Mouse (Mus musculus) midbrain, embryonic 10.5 days (tissue): Measurements from ENCODE around the gene Cars2. TPM values are rescaled to one million over a fixed set of nuclear protein-coding genes. Genes with fewer than 3 reads are reported as not detected.

Experiments
- DNase-seq: peaks from one replicate; pipeline ENCODE4 v3.0.0-alpha.2; 2017; ENCODE audit warnings: low spot score
- H3K27ac ChIP-seq: fragments of 300-500 bp; sonication (generic); replicated peaks from 2 replicates; pipeline ENCODE4 v1.5.1; 2016; ENCODE audit warnings: mild to moderate bottlenecking
- H3K27me3 ChIP-seq: fragments of 300-500 bp; sonication (generic); 2 replicates; pipeline ENCODE4 v1.6.1; 2016; ENCODE audit warnings: low read depth, mild to moderate bottlenecking; ENCODE audit not compliant: poor library complexity, severe bottlenecking
- H3K36me3 ChIP-seq: fragments of 300-500 bp; sonication (generic); 2 replicates; pipeline ENCODE4 v1.6.1; 2016; ENCODE audit warnings: mild to moderate bottlenecking, moderate library complexity
- H3K4me1 ChIP-seq: fragments of 300-500 bp; sonication (generic); 2 replicates; pipeline ENCODE4 v1.6.1; 2016
- H3K4me3 ChIP-seq: fragments of 300-500 bp; sonication (generic); 2 replicates; pipeline ENCODE4 v1.5.1; 2016; ENCODE audit warnings: mild to moderate bottlenecking, moderate library complexity
- H3K9me3 ChIP-seq: fragments of 300-500 bp; sonication (generic); replicated peaks from 2 replicates; pipeline ENCODE4 v1.6.1; 2016; ENCODE audit warnings: mild to moderate bottlenecking
- WGBS: fragments of 180-500 bp; shearing (Covaris S2); methylation state at CpG from one replicate; pipeline ENCODE4 v1.1.7; 2016; 5-methylcytosine and 5-hydroxymethylcytosine counted together
- polyA plus RNA-seq: library from polyadenylated mRNA; unstranded; fragments of >200 nt; fragmentation: Nextera tagmentation; extraction: Ambion mirVana; gene quantifications from 2 replicates; pipeline ENCODE4 v1.2.1, GENCODE M21; 2016

Gene Cars2
- polyA plus RNA-seq, 1 experiment from 2014 or later = 19.9 TPM

DNA sequence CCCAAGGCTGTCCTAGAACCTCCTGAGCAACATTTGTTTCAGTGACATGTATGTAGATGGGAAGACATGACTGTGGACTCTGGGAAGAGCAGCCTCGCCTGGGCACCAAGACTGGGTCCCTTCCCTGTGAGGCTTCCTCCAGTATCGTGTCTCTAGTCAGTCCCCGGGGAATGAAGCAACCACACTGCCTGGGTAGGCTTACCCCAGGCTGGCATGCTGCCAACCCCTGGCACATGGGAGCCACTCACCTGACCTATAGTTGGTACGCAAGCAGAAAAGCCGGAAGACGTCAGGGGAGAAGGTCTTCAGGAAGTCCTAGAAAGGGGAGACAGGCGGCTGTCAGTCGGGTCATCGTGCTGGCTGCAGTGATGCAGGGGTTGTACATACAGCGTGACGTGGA is 31.9 kb downstream of the Cars2 start:
- DNase-seq = no peak
- peaks cover 63% of the 10 kb centered on the region for H3K36me3 ChIP-seq
- H3K4me1 ChIP-seq = peaks cover 5% of the 10 kb centered on the region; the same call in 1 of the 2 replicates
- no peaks in the 10 kb centered on the region for H3K27me3 ChIP-seq
- no peak overlapping the region for H3K4me3 ChIP-seq
- WGBS = 95% methylated on average over 11 of the region's 11 CpGs
- no peaks in the 10 kb centered on the region for H3K9me3 ChIP-seq
- H3K27ac ChIP-seq = no peak overlapping the region

DNA sequence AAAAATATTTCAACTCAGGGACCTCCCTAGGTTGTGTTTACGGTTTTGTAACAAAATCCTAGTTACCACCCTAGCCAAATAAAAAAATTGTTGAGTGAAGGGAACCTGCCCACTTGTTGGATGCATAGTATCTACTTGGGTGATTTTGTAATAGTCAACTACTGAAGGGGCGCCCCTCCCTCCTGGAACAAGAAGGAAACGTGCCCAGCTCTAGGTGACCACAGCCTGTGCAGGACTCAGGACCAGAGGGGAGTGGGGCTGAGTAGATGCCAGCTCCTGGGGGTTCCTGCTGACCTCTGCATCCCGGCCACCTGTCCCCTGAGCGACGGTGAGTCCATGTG is 32.6 kb downstream of the Cars2 start:
- WGBS = 89% methylated on average over 6 of the region's 6 CpGs
- H3K4me3 ChIP-seq = no peak overlapping the region

DNA sequence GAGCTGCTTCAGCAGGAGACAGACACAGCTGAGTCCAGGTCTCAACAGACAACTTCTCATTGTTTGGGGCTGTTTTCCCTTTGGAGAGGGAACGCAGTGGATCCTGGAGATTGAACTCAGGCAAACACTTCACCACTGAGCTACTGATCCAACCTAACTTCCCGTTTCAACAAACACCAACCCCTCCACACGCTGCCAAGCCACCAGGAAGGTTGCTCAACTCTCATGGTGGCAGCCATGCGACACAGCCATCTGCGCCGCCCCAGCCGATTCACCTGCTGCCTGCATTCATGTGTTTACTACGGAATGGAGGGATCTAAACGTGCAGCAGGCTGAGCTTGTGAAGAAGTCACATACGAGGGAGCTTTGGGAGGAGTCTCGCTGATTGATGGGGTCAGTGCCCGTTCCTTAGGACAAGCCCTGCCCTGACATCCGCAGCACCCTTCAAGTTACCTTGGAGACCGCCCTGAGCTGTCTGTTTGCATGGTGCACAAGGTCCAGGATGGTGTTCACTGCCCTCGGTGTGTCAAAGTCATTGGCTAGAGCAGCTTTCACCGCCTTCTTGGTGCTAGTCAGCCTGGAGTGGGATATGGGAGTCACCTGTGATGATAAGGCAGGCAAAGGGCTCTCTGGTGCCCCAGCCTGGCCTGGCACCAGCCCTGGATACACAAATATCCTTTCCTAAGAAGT is 33.1 kb downstream of the Cars2 start:
- peaks cover 74% of the 10 kb centered on the region for H3K36me3 ChIP-seq
- peaks cover 5% of the 10 kb centered on the region; the same call in 1 of the 2 replicates for H3K4me1 ChIP-seq
- 88% methylated on average over 16 of the region's 16 CpGs for WGBS
- no peak for DNase-seq
- H3K4me3 ChIP-seq = no peak overlapping the region
- no peaks in the 10 kb centered on the region for H3K27me3 ChIP-seq
- H3K27ac ChIP-seq = no peak overlapping the region
- no peaks in the 10 kb centered on the region for H3K9me3 ChIP-seq

More for the DNA sequence above, 32.6 kb downstream of the Cars2 start:
- peaks cover 69% of the 10 kb centered on the region for H3K36me3 ChIP-seq
- no peak for DNase-seq
- no peaks in the 10 kb centered on the region for H3K27me3 ChIP-seq
- no peak overlapping the region for H3K27ac ChIP-seq
- H3K4me1 ChIP-seq = peaks cover 5% of the 10 kb centered on the region; the same call in 1 of the 2 replicates
- no peaks in the 10 kb centered on the region for H3K9me3 ChIP-seq

DNA sequence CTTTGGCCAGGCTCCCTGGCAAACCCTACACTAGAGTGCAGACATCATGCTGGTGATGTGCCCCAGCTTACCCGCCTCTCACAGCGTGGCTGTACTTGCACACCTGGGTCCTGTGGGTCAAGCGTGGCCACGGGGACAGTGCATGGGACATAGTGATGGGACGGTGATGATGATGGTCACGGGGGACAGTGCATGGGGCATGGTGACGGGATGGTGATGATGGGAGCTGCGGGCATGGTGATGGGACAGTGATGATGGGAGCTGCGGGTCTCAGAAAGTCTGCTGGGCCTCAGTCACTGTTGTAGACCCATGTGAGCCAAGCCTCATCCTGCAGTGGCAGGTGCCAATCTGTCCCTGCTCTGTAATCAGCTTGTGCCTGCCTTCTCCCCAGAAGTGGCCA is 34.3 kb downstream of the Cars2 start:
- no peak for DNase-seq
- 91% methylated on average over 9 of the region's 9 CpGs for WGBS
- H3K27me3 ChIP-seq = no peaks in the 10 kb centered on the region
- H3K4me1 ChIP-seq = no peaks in the 10 kb centered on the region
- no peak overlapping the region for H3K4me3 ChIP-seq
- no peak overlapping the region for H3K27ac ChIP-seq
- no peaks in the 10 kb centered on the region for H3K9me3 ChIP-seq
- peaks cover 79% of the 10 kb centered on the region for H3K36me3 ChIP-seq

DNA sequence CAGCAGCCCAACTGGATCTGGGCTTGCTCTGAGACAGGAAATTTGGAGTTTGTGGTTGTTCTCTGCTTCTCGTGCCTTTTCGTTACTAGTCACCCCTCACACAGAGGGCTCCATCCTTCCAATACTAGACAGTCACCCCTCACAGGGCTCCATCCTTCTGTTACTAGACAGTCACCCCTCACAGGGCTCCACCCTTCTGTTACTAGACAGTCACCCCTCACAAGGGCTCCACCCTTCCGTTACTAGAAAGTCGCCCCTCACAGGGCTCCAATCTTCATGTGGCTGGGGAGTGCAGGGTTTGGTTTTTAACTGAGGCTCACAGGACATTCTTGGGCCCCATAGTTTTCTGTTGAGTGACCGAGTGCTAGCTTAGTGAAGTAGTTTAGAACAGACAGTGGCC is 37.3 kb downstream of the Cars2 start:
- H3K4me3 ChIP-seq = no peak overlapping the region
- no peak for DNase-seq
- no peaks in the 10 kb centered on the region for H3K9me3 ChIP-seq
- no peaks in the 10 kb centered on the region for H3K4me1 ChIP-seq
- WGBS = 94% methylated on average over 5 of the region's 5 CpGs
- H3K27me3 ChIP-seq = no peaks in the 10 kb centered on the region
- H3K36me3 ChIP-seq = peaks cover 98% of the 10 kb centered on the region
- H3K27ac ChIP-seq = no peak overlapping the region

DNA sequence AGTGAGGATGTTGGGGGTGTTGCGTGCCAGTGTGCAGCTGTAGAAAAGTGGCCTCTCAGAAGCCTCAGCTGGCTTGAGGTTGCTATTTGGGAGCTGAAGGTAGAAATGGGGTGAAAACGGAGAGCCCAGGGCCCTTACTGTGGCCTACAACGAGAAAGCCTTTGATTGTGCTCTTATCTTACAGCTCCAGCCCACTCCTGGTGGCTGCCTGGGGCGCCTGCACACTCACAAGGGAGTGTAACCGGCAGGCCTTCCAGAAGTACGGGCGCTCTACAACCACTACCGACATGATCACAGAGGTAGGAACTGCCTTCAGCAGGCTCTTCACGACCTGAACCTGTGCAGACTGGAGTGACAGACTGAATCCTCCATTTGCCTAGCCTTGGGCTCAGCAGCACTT is 37.9 kb downstream of the Cars2 start:
- H3K9me3 ChIP-seq = no peaks in the 10 kb centered on the region
- WGBS = 89% methylated on average over 9 of the region's 9 CpGs
- H3K27me3 ChIP-seq = no peaks in the 10 kb centered on the region
- no peaks in the 10 kb centered on the region for H3K4me1 ChIP-seq
- no peak for DNase-seq
- peaks cover 99% of the 10 kb centered on the region for H3K36me3 ChIP-seq
- H3K4me3 ChIP-seq = no peak overlapping the region
- no peak overlapping the region for H3K27ac ChIP-seq

DNA sequence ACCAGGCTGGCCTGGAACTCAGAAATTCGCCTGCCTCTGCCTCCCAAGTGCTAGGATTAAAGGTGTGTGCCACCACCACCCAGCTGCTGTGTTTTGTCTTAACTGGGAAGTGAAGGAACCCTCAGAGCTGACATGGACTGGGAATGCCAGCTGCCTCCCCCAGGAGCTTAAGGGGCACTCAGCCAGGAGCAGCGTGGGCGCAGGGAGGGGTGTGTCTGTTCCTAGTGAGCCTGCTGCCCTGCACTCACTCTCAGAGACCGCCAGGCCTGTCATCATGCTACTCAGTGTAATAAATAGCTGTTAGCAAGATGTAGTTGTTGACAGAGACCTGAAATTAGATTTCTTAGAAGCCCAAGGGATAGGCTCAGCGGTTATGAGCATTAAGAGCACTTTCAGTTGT is 39.6 kb downstream of the Cars2 start:
- Histone ChIP-seq H3K27me3 (no peaks in the 10 kb centered on the region), H3K4me3 (no peak overlapping the region), H3K9me3 (no peaks in the 10 kb centered on the region), H3K36me3 (peaks cover 99% of the 10 kb centered on the region), H3K27ac (no peak overlapping the region), H3K4me1 (no peaks in the 10 kb centered on the region)
- no peak for DNase-seq
- 90% methylated on average over 5 of the region's 5 CpGs for WGBS

DNA sequence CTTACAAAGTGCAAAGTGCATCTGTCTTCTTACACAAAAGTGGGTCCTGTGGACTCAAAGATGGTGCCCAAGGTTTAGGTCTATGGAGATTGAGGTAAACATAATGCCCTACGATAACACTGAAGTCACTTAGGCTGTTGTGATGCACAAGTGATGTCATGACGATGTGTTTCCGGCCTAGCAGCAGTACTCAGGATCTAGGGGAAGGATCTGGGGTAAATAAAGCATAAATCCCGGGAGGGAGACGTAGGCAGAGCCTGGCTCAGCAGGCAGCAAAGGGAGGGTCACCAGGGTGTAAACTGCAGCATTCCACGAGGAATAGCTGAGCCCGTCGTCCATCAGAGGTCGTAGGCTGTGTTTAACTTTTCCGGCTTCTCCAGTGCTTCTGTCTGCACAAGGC is 41.7 kb downstream of the Cars2 start:
- H3K9me3 ChIP-seq = no peaks in the 10 kb centered on the region
- DNase-seq = no peak
- H3K4me1 ChIP-seq = no peaks in the 10 kb centered on the region
- no peaks in the 10 kb centered on the region for H3K27me3 ChIP-seq
- H3K4me3 ChIP-seq = no peak overlapping the region
- H3K36me3 ChIP-seq = peaks cover 99% of the 10 kb centered on the region
- WGBS = 82% methylated on average over 10 of the region's 10 CpGs
- no peak overlapping the region for H3K27ac ChIP-seq

DNA sequence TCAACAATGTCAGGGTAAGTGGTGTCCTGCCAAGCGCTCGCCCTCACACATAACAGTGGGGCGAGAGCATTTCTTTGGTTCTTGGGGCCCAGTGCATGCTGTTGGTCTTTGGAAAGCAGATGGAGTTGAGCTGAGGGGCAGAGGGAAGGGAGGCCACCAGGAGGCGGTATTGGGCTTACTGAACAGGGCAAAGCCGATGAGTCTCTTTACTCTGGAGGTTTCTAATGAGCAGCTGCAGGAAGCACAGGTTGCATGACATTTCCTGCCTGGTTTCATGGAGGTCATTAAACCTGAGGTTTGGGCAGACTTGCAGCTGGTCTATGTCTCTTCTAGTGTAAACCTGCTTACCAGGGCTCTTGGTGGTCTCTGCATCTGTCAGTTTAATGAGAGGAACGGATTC is 43.8 kb downstream of the Cars2 start:
- no peaks in the 10 kb centered on the region for H3K9me3 ChIP-seq
- H3K36me3 ChIP-seq = peaks cover 99% of the 10 kb centered on the region
- peak; percentile 41 for DNase-seq
- no peaks in the 10 kb centered on the region for H3K27me3 ChIP-seq
- no peak overlapping the region for H3K4me3 ChIP-seq
- no peaks in the 10 kb centered on the region for H3K4me1 ChIP-seq
- 78% methylated on average over 6 of the region's 6 CpGs for WGBS
- H3K27ac ChIP-seq = no peak overlapping the region

DNA sequence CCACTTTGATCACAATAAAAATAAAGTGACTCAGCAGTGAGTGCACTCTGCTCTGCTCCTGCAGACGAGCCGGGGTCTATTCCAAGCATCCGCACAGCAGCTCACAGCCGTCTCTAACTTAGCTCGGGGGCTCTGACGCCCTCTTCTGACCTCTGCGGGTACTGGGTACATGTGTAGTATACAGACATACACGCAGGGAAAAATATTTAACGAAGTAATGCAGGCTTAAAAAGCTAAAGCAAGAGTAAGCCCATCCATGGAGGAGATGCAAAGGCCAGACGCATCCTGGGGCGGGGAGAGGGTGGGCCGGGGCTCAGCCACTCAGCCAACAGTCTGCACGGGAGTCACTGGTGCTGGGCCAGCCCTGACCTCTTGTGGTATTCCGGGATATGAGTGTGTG is 44.5 kb downstream of the Cars2 start:
- Histone ChIP-seq H3K4me3 (no peak overlapping the region), H3K36me3 (peaks cover 98% of the 10 kb centered on the region), H3K4me1 (no peaks in the 10 kb centered on the region), H3K9me3 (no peaks in the 10 kb centered on the region), H3K27ac (no peak overlapping the region), H3K27me3 (no peaks in the 10 kb centered on the region)
- DNase-seq = no peak
- 87% methylated on average over 14 of the region's 14 CpGs for WGBS

DNA sequence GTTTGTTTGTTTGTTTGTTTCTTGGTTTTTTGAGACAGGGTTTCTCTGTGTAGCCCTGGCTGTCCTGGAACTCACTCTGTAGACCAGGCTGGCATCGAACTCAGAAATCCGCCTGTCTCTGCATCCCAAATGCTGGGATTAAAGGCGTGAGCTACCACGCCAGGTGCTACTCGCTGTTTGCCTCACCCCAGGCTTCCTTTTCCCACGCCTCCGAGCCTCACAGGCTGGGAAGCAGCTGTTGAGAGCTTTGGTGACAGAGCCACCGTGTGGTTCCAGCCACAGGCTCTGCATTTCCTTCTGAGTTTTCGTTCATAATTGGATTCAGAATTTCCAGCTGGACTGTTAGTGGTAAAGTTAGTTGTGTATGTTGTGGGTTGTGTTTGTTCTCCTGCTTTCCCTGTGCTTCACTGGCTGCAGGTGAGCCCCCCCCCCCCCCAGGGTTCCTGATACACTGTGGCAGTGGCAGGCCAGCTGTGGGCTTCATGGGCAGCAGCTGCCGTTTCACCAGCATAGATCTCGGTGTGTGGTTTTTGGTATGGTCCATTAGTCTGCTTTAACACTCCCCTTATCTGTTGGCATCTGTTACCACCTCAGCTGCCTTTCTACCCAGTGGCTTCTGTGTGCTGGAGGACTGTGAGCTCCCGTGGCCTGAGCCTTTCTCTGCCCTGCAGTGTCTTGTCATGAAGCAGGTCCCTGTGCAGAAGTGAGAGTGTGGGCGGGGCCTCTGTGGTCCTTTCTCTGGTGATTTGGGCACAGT is 46.9 kb downstream of the Cars2 start:
- Histone ChIP-seq H3K36me3 (peaks cover 88% of the 10 kb centered on the region), H3K4me3 (no peak overlapping the region), H3K27ac (no peak overlapping the region), H3K27me3 (no peaks in the 10 kb centered on the region), H3K9me3 (no peaks in the 10 kb centered on the region), H3K4me1 (peaks cover 3% of the 10 kb centered on the region)
- 88% methylated on average over 13 of the region's 13 CpGs for WGBS
- no peak for DNase-seq

DNA sequence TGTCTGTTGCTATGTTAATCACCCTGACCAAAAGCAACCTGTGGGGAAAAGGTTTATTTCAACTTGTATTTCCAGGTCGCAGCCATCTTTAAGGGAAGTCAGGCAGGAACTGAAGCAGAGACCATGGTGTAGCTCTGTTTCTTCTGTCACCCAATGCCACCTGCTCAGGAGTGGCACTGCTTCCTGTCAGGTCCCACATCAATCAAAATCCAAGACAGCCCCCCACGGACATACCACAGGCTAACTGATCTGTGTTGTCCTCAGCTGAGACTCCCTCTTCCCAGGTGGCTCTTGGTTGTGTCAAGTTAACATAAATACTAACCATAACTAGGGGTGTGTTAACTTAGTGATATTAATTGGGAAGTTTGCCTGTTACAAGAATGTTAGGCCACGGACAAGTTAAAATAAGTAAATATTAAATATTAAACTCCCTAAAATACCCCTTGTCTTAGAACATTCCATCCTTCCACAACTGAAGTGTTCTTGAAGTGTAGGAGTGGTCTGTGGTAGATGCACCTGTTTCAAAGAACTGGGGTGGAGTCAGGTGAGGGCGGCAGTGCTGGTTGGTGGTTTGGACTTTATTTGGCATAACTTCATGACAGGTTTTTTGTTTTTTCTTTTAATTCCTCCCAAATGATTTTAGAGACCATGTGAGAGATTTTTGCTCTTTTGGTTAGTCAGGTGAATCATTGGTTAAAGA is 51.6 kb downstream of the Cars2 start:
- WGBS = 95% methylated on average over 4 of the region's 4 CpGs
- H3K36me3 ChIP-seq = peaks cover 47% of the 10 kb centered on the region
- peaks cover 21% of the 10 kb centered on the region for H3K4me1 ChIP-seq
- peaks cover 8% of the 10 kb centered on the region; the same call in 1 of the 2 replicates for H3K27me3 ChIP-seq
- no peaks in the 10 kb centered on the region for H3K9me3 ChIP-seq
- peak overlapping the region; percentile 85; the same call in 1 of the 2 replicates for H3K4me3 ChIP-seq
- DNase-seq = no peak
- H3K27ac ChIP-seq = no peak overlapping the region

DNA sequence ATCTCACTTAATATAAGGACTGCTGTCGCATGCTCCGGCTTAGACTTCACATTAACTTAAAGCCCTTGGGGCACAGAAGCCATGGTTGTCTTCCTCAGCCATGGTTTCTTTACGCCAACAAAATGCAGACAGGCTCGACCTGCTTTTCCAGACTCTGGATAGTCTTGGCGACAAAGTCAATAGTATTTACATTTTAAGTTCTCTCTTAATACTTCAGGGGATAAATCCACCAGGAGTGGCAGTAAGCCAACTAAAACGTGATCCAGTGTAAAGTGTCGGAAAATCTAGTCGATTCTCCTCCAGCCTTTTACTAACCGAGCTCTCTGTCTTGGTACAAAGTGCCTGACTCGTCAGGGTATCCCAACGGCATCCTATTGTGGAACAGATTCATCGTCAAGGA is 52.3 kb downstream of the Cars2 start:
- WGBS = 79% methylated on average over 12 of the region's 12 CpGs
- Histone ChIP-seq H3K4me1 (peaks cover 21% of the 10 kb centered on the region), H3K27me3 (peaks cover 8% of the 10 kb centered on the region; the same call in 1 of the 2 replicates), H3K9me3 (no peaks in the 10 kb centered on the region), H3K27ac (no peak overlapping the region), H3K36me3 (peaks cover 40% of the 10 kb centered on the region), H3K4me3 (peak overlapping the region; percentile 85)
- DNase-seq = no peak
